Mouse (Mus musculus) heart, postnatal 14 days (tissue): ENCODE results near the gene Chd6. TPM values are rescaled to one million over a fixed set of nuclear protein-coding genes. Genes with fewer than 3 reads are reported as not detected.
A peak's percentile ranks its signal among the peaks of the same experiment; 100 is the strongest.

Experiments used
- DNase-seq, 2 experiments: peaks; one replicate each; pipeline ENCODE4 v3.0.0; 2021 to 2022
- intact Hi-C: fragments of 180-260 bp; cut with DNase I; formaldehyde crosslinking; loops from one replicate; pipeline ENCODE4 v1.15.1; 2025
- total RNA-seq, 2 experiments: library from RNA; stranded (reverse); gene quantifications; 2 replicates each; pipeline ENCODE4 v1.2.3; 2021

Chd6 gene
- total RNA-seq, 2 experiments from 2014 or later: 87.6 to 95.7 TPM

GRCm38 (mm10) chr2:161076262-161076661 lies 32.6 kb downstream of the Chd6 start:
- intact Hi-C loops: no loop called here
- no peak for DNase-seq

GRCm38 (mm10) chr2:161075553-161075952 lies 33.3 kb downstream of the Chd6 start:
- DNase-seq: no peak
- intact Hi-C loops: no loop called here

GRCm38 (mm10) chr2:161066097-161066759 lies 42.6 kb downstream of the Chd6 start:
- intact Hi-C loops: no loop called here
- DNase-seq: no peak

- intact Hi-C loops: no loop called here
- no peak for DNase-seq
These were observed 43.3 kb downstream of the Chd6 start for GRCm38 (mm10) chr2:161065594-161065993.

- no peak for DNase-seq
- intact Hi-C loops: no loop called here
These were observed 44.0 kb downstream of the Chd6 start for GRCm38 (mm10) chr2:161064836-161065235.

GRCm38 (mm10) chr2:161058841-161059240 lies 50.0 kb downstream of the Chd6 start:
- no peak for DNase-seq
- intact Hi-C loops: no loop called here

- DNase-seq: no peak
- intact Hi-C loops: no loop called here
These were observed 55.1 kb downstream of the Chd6 start for GRCm38 (mm10) chr2:161053765-161054164.

- DNase-seq: no peak
- intact Hi-C loops: no loop called here
These were observed 56.7 kb downstream of the Chd6 start for GRCm38 (mm10) chr2:161052175-161052574.

- intact Hi-C loops: no loop called here
- no peak for DNase-seq
These were observed 59.4 kb downstream of the Chd6 start for GRCm38 (mm10) chr2:161049426-161049825.

- intact Hi-C loops: no loop called here
- no peak for DNase-seq
These were observed 64.2 kb downstream of the Chd6 start for GRCm38 (mm10) chr2:161044492-161045201.

GRCm38 (mm10) chr2:161042874-161043273 lies 66.0 kb downstream of the Chd6 start:
- intact Hi-C loops: no loop called here
- DNase-seq: no peak

GRCm38 (mm10) chr2:161040743-161041142 lies 68.1 kb downstream of the Chd6 start:
- no peak for DNase-seq
- intact Hi-C loops: no loop called here

GRCm38 (mm10) chr2:161037766-161038165 lies 71.1 kb downstream of the Chd6 start:
- intact Hi-C loops: no loop called here

GRCm38 (mm10) chr2:161033141-161033540 lies 75.7 kb downstream of the Chd6 start:
- intact Hi-C loops: no loop called here
- no peak for DNase-seq

More at GRCm38 (mm10) chr2:161037766-161038165, 71.1 kb downstream of the Chd6 start:
- no peak for DNase-seq

GRCm38 (mm10) chr2:161032394-161032793 lies 76.5 kb downstream of the Chd6 start:
- intact Hi-C loops: no loop called here
- peak; percentile 29 to 34 for DNase-seq

- intact Hi-C loops: no loop called here
- DNase-seq: no peak
These were observed 84.3 kb downstream of the Chd6 start for GRCm38 (mm10) chr2:161024606-161025005.

GRCm38 (mm10) chr2:161017913-161018312 lies 91.0 kb downstream of the Chd6 start:
- DNase-seq: no peak
- intact Hi-C loops: no loop called here

GRCm38 (mm10) chr2:161012577-161013251 lies 96.2 kb downstream of the Chd6 start:
- intact Hi-C loops: no loop called here
- no peak for DNase-seq

GRCm38 (mm10) chr2:161004338-161004737 lies 104.5 kb downstream of the Chd6 start:
- intact Hi-C loops: loop anchor here (5.0 kb wide), 1 partner anchor 37 kb away; no protein-coding TSS in a partner anchor

GRCm38 (mm10) chr2:160996987-160997763 lies 111.7 kb downstream of the Chd6 start:
- intact Hi-C loops: no loop called here
- DNase-seq: no peak

More at GRCm38 (mm10) chr2:161004338-161004737, 104.5 kb downstream of the Chd6 start:
- DNase-seq: peak; percentile 33 to 41

- intact Hi-C loops: no loop called here
- DNase-seq: no peak
These were observed 114.7 kb downstream of the Chd6 start for GRCm38 (mm10) chr2:160994181-160994580.
